Mouse (Mus musculus) stomach, postnatal 0 days (tissue): ENCODE measurements at regions not wholly inside any gene's neighbourhood (a gene's known extent, or its start where the extent isn't known, plus 50 kb on each side); places are given as distances from the start of the nearest gene placed in this dataset.

Experiments
- ATAC-seq: fragments of 200-750 bp; cut with Nextera tagmentation; 2 replicates; pipeline ENCODE4 v1.8.0; 2017; ENCODE audit not compliant: low FRiP score, low TSS enrichment
- DNase-seq: peaks from one replicate; pipeline ENCODE4 v3.0.0-alpha.2; 2016; ENCODE audit warnings: low spot score
- H3K27ac ChIP-seq: fragments of 300-500 bp; sonication (generic); replicated peaks from 2 replicates; pipeline ENCODE4 v1.5.1; 2014; ENCODE audit warnings: mild to moderate bottlenecking, control low read depth
- H3K27me3 ChIP-seq: fragments of 300-500 bp; sonication (generic); 2 replicates; pipeline ENCODE4 v1.6.1; 2014; ENCODE audit warnings: low read length; ENCODE audit not compliant: control insufficient read depth, insufficient read depth
- H3K36me3 ChIP-seq: fragments of 300-500 bp; sonication (generic); 2 replicates; pipeline ENCODE4 v1.6.1; 2014; ENCODE audit warnings: low read length, mixed read lengths; ENCODE audit not compliant: control insufficient read depth, insufficient read depth
- H3K4me1 ChIP-seq: fragments of 300-500 bp; sonication (generic); replicated peaks from 2 replicates; pipeline ENCODE4 v1.6.1; 2014; ENCODE audit warnings: antibody characterized with exemption; ENCODE audit not compliant: control insufficient read depth, insufficient read depth
- H3K4me2 ChIP-seq: fragments of 300-500 bp; sonication (generic); replicated peaks from 2 replicates; pipeline ENCODE4 v1.6.1; 2014; ENCODE audit warnings: low read depth, mild to moderate bottlenecking, control low read depth, moderate library complexity
- H3K4me3 ChIP-seq: fragments of 300-500 bp; sonication (generic); 2 replicates; pipeline ENCODE4 v1.5.1; 2014; ENCODE audit warnings: low read depth, low read length, control low read depth
- H3K9ac ChIP-seq: fragments of 300-500 bp; sonication (generic); 2 replicates; pipeline ENCODE4 v1.6.1; 2014; ENCODE audit warnings: mild to moderate bottlenecking, low read length, control low read depth, mixed read lengths
- H3K9me3 ChIP-seq: fragments of 300-500 bp; sonication (generic); 2 replicates; pipeline ENCODE4 v1.6.1; 2016; ENCODE audit warnings: low read length; ENCODE audit not compliant: control insufficient read depth
- CTCF ChIP-seq: IDR thresholded peaks from 2 replicates; pipeline ENCODE4 v1.5.1; 2016; ENCODE audit warnings: antibody characterized with exemption, low read depth, mild to moderate bottlenecking, moderate library complexity
- EP300 ChIP-seq: optimal IDR thresholded peaks from 2 replicates; pipeline ENCODE3; 2016; ENCODE audit warnings: antibody characterized with exemption
- WGBS: fragments of 180-500 bp; shearing (Covaris S2); extraction: QIAGEN DNeasy Blood & Tissue Kit; methylation state at CpG from one replicate; pipeline ENCODE4 v1.1.7; 2014; 5-methylcytosine and 5-hydroxymethylcytosine counted together

DNA sequence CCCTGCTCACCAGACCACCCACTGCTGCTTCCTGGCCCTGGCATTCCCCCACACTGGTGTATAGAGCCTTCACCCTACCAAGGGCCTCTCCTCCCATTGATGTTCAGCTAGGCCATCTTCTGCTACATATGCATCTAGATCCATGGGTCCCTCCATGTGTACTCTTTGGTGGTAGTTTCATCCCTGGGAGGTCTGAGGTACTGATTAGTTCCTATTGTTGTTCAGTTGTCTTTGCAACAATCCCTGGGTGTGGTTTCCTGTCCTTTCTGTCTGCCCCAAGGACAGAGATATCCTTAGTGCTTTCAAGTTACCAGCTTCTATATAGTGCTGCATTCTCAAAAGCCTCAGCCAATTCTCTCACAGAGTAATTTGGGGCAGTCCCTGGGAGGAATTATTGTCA lies 440.1 kb upstream of the Apob start:
- Histone ChIP-seq H3K4me1 (no peaks in the 10 kb centered on the region), H3K9ac (no peak overlapping the region), H3K27me3 (no peaks in the 10 kb centered on the region), H3K4me3 (no peak overlapping the region), H3K9me3 (no peaks in the 10 kb centered on the region), H3K4me2 (no peak overlapping the region), H3K27ac (no peak overlapping the region), H3K36me3 (no peaks in the 10 kb centered on the region)
- ATAC-seq (no peak), DNase-seq (no peak)
- TF ChIP-seq EP300, result no peak
- TF ChIP-seq CTCF, result no peak

DNA sequence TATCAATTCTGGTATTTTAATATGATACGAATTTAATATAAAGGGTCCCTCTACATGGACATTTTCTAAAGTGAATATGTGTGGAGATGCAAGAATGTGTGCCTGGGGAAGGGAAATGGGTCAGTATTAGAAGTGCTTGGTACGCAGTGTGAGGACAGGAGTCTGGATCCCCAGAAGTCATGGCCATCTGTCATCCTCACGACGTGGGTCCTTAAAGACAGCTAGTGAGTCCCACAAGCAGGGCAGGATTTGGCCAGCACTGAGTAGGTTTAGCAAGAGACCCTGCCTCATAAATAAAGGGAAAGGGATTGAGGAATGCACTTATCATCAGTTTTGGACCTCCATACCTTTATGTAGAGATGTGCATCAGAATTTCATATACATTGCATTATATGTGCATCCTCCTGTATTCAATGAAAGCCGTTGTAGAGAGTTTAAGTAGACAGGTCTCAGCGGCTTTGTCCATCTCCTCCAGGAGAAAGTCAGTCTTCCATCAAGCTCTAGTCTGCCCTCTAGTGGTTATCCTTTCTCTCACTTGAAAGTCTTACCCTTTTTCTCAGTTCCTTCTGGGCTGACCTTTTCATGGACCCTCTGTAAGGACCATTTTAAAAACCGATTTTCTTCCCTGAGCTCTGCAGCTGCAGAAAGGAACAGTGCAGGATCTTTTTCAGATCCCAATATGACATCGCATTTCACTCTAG lies 434.0 kb upstream of the Apob start:
- H3K9me3 ChIP-seq, result no peaks in the 10 kb centered on the region
- no peak for DNase-seq
- no peak overlapping the region for H3K27ac ChIP-seq
- no peak for ATAC-seq
- H3K27me3 ChIP-seq, result no peaks in the 10 kb centered on the region
- H3K4me3 ChIP-seq, result no peak overlapping the region
- no peaks in the 10 kb centered on the region for H3K36me3 ChIP-seq
- no peak overlapping the region for H3K9ac ChIP-seq
- WGBS, result 50% methylated on average over 8 of the region's 8 CpGs
- no peak for TF ChIP-seq EP300
- TF ChIP-seq CTCF, result peak; percentile 75
- no peaks in the 10 kb centered on the region for H3K4me1 ChIP-seq
- no peak overlapping the region for H3K4me2 ChIP-seq

DNA sequence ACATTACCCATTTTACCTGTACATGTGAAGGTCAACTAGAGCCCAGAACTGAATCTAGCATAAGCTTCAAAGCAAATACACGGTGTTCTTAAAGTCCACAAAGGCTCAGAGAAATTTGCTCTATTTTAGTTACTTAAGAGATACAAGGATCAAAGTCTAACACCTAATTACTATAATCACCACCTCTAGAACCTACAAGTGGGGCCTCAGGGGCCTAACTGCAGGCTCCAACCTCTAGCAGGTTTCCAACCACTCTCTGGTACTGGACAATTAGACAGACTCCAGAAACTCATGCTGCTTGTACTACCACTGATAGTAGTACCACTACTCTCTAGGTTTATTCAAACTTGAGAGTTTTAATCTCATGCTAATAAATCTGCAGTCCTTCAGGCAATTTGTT lies 428.7 kb upstream of the Apob start:
- DNase-seq (no peak), ATAC-seq (no peak)
- H3K27ac ChIP-seq, result no peak overlapping the region
- H3K9ac ChIP-seq, result no peak overlapping the region
- H3K36me3 ChIP-seq, result no peaks in the 10 kb centered on the region
- H3K4me3 ChIP-seq, result no peak overlapping the region
- H3K9me3 ChIP-seq, result no peaks in the 10 kb centered on the region
- WGBS, result 69% methylated on average over 1 of the region's 1 CpGs
- TF ChIP-seq EP300, result no peak
- TF ChIP-seq CTCF, result no peak
- no peaks in the 10 kb centered on the region for H3K4me1 ChIP-seq
- H3K4me2 ChIP-seq, result no peak overlapping the region
- H3K27me3 ChIP-seq, result no peaks in the 10 kb centered on the region

DNA sequence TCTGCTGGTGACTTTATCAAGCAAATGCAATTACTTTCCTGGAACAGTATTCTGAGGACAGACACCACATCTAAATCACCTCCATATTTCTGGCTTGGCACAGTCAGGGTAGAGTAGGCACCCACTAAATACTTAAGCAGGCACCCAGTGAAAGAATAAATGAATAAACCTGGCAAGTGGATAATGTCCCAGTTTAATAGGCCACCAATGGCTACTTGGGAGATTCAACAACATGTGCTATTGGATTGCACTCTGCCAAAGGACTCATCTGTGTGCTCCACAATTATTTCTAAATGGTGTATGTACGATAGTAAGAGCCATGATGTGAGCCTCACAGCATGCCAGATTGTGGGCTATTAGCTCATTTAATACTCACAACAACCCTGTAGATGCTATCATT lies 417.2 kb upstream of the Apob start:
- Histone ChIP-seq H3K9me3 (no peaks in the 10 kb centered on the region), H3K4me1 (no peaks in the 10 kb centered on the region), H3K4me3 (no peak overlapping the region), H3K4me2 (no peak overlapping the region), H3K36me3 (no peaks in the 10 kb centered on the region), H3K27me3 (no peaks in the 10 kb centered on the region), H3K9ac (no peak overlapping the region), H3K27ac (no peak overlapping the region)
- DNase-seq, result no peak
- no peak for ATAC-seq
- 88% methylated on average over 1 of the region's 1 CpGs for WGBS
- TF ChIP-seq EP300 (no peak), CTCF (no peak)

DNA sequence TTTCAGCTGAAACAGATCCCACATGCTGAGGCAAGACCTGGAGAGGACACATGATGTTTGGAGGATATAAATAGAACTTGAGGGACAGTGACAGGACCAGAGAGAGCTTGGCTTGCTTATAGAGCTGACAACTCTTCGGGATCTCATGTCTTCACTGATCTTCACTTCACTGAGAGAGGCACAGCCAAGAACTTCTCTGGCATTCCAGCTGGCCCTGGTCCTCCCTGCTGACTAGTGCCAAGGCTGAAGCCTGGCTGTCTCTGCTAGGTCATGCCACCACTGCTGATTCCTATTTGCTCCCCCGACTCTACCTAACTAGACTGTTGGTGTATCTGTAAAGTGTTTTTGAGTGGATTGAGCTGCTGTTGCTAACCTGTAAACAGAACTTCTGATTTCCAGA lies 401.4 kb upstream of the Apob start:
- H3K4me3 ChIP-seq, result no peak overlapping the region
- no peak overlapping the region for H3K4me2 ChIP-seq
- WGBS, result 94% methylated on average over 2 of the region's 2 CpGs
- no peak overlapping the region for H3K27ac ChIP-seq
- H3K27me3 ChIP-seq, result no peaks in the 10 kb centered on the region
- ATAC-seq (no peak), DNase-seq (no peak)
- H3K4me1 ChIP-seq, result no peaks in the 10 kb centered on the region
- TF ChIP-seq CTCF (no peak), EP300 (no peak)
- H3K36me3 ChIP-seq, result no peaks in the 10 kb centered on the region
- no peak overlapping the region for H3K9ac ChIP-seq
- H3K9me3 ChIP-seq, result no peaks in the 10 kb centered on the region

DNA sequence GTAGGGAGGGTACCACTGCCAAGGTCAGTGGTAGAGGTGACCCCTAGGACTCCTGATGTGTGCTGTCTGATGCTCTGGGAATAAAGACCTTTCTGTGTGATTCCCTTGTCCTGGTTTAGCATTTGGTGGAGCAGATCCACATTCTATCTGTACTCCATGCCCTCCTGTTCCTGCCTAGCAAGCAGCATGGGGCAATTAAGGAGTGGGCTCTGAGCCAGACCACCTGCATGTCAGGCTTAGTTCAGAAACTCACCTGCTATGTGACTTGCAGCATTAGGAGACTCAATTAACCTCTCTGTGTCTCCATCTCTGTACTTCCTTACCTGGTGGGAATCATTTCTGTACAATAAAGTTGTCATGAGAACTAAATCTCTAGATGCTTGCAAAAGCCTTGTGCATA lies 389.9 kb upstream of the Apob start:
- no peak overlapping the region for H3K27ac ChIP-seq
- no peak overlapping the region for H3K4me2 ChIP-seq
- H3K27me3 ChIP-seq, result no peaks in the 10 kb centered on the region
- no peak for DNase-seq
- no peaks in the 10 kb centered on the region for H3K9me3 ChIP-seq
- no peak for ATAC-seq
- no peaks in the 10 kb centered on the region for H3K36me3 ChIP-seq
- no peak overlapping the region for H3K9ac ChIP-seq
- H3K4me1 ChIP-seq, result no peaks in the 10 kb centered on the region
- no peak for TF ChIP-seq EP300
- no peak for TF ChIP-seq CTCF
- H3K4me3 ChIP-seq, result no peak overlapping the region
